Mouse (Mus musculus): ENCODE measurements around the gene Erc2. TPM values are rescaled to one million over a fixed set of nuclear protein-coding genes. Genes with fewer than 3 reads are reported as not detected.

The Erc2 gene
- polyA plus RNA-seq, 1 experiment from 2014 or later: 90.7 TPM

- no peak overlapping the region for H3K4me3 ChIP-seq (replicated peaks; ENCODE audit: low read depth, low read length)
- no peak for ATAC-seq (ENCODE audit: low FRiP score, low TSS enrichment)
- no peaks in the 10 kb centered on the region for H3K36me3 ChIP-seq (ENCODE audit: control insufficient read depth, insufficient read depth, low read length)
- H3K4me1 ChIP-seq (ENCODE audit: control insufficient read depth, insufficient read depth, low read length): no peaks in the 10 kb centered on the region
- H3K9me3 ChIP-seq (ENCODE audit: control insufficient read depth, low read length): no peaks in the 10 kb centered on the region
- H3K4me2 ChIP-seq (ENCODE audit: low read length): no peak overlapping the region
- no peak for DNase-seq
- WGBS: 35% methylated on average over 2 of the region's 2 CpGs
- H3K27ac ChIP-seq (replicated peaks; ENCODE audit: low read depth, low read length): no peak overlapping the region
- no peak overlapping the region for H3K9ac ChIP-seq (replicated peaks; ENCODE audit: low read length)
- H3K27me3 ChIP-seq (ENCODE audit: control insufficient read depth, insufficient read depth, low read length): no peaks in the 10 kb centered on the region
Measured at GRCm38 (mm10) chr14:28231241-28231640, 609.0 kb downstream of the Erc2 start.

GRCm38 (mm10) chr14:28238336-28239048 is 616.3 kb downstream of the Erc2 start:
- no peaks in the 10 kb centered on the region for H3K4me1 ChIP-seq (ENCODE audit: control insufficient read depth, insufficient read depth, low read length)
- no peak overlapping the region for H3K4me3 ChIP-seq (replicated peaks; ENCODE audit: low read depth, low read length)
- no peak overlapping the region for H3K4me2 ChIP-seq (ENCODE audit: low read length)
- H3K9ac ChIP-seq (replicated peaks; ENCODE audit: low read length): no peak overlapping the region
- no peaks in the 10 kb centered on the region for H3K9me3 ChIP-seq (ENCODE audit: control insufficient read depth, low read length)
- H3K27ac ChIP-seq (replicated peaks; ENCODE audit: low read depth, low read length): no peak overlapping the region
- DNase-seq: no peak
- 95% methylated on average over 9 of the region's 9 CpGs for WGBS
- no peaks in the 10 kb centered on the region for H3K36me3 ChIP-seq (ENCODE audit: control insufficient read depth, insufficient read depth, low read length)
- no peaks in the 10 kb centered on the region for H3K27me3 ChIP-seq (ENCODE audit: control insufficient read depth, insufficient read depth, low read length)
- no peak for ATAC-seq (ENCODE audit: low FRiP score, low TSS enrichment)

- no peaks in the 10 kb centered on the region for H3K9me3 ChIP-seq (ENCODE audit: control insufficient read depth, low read length)
- DNase-seq: no peak
- H3K9ac ChIP-seq (replicated peaks; ENCODE audit: low read length): no peak overlapping the region
- H3K4me1 ChIP-seq (ENCODE audit: control insufficient read depth, insufficient read depth, low read length): no peaks in the 10 kb centered on the region
- no peak overlapping the region for H3K4me2 ChIP-seq (ENCODE audit: low read length)
- WGBS: 58% methylated on average over 3 of the region's 3 CpGs
- ATAC-seq (ENCODE audit: low FRiP score, low TSS enrichment): no peak
- H3K4me3 ChIP-seq (replicated peaks; ENCODE audit: low read depth, low read length): no peak overlapping the region
- H3K27ac ChIP-seq (replicated peaks; ENCODE audit: low read depth, low read length): no peak overlapping the region
- H3K36me3 ChIP-seq (ENCODE audit: control insufficient read depth, insufficient read depth, low read length): no peaks in the 10 kb centered on the region
- no peaks in the 10 kb centered on the region for H3K27me3 ChIP-seq (ENCODE audit: control insufficient read depth, insufficient read depth, low read length)
Measured at GRCm38 (mm10) chr14:28240111-28240510, 617.9 kb downstream of the Erc2 start.

GRCm38 (mm10) chr14:28242743-28243142 is 620.5 kb downstream of the Erc2 start:
- Histone ChIP-seq H3K4me2 (ENCODE audit: low read length) (no peak overlapping the region), H3K9me3 (ENCODE audit: control insufficient read depth, low read length) (no peaks in the 10 kb centered on the region), H3K9ac (replicated peaks; ENCODE audit: low read length) (no peak overlapping the region), H3K4me1 (ENCODE audit: control insufficient read depth, insufficient read depth, low read length) (no peaks in the 10 kb centered on the region), H3K27ac (replicated peaks; ENCODE audit: low read depth, low read length) (no peak overlapping the region), H3K36me3 (ENCODE audit: control insufficient read depth, insufficient read depth, low read length) (no peaks in the 10 kb centered on the region), H3K4me3 (replicated peaks; ENCODE audit: low read depth, low read length) (no peak overlapping the region), H3K27me3 (ENCODE audit: control insufficient read depth, insufficient read depth, low read length) (no peaks in the 10 kb centered on the region)
- DNase-seq (no peak), ATAC-seq (ENCODE audit: low FRiP score, low TSS enrichment) (no peak)
- WGBS: 66% methylated on average over 3 of the region's 3 CpGs

GRCm38 (mm10) chr14:28243474-28243873 is 621.2 kb downstream of the Erc2 start:
- H3K4me1 ChIP-seq (ENCODE audit: control insufficient read depth, insufficient read depth, low read length): no peaks in the 10 kb centered on the region
- H3K27me3 ChIP-seq (ENCODE audit: control insufficient read depth, insufficient read depth, low read length): no peaks in the 10 kb centered on the region
- no peak overlapping the region for H3K4me2 ChIP-seq (ENCODE audit: low read length)
- no peaks in the 10 kb centered on the region for H3K36me3 ChIP-seq (ENCODE audit: control insufficient read depth, insufficient read depth, low read length)
- H3K4me3 ChIP-seq (replicated peaks; ENCODE audit: low read depth, low read length): no peak overlapping the region
- 94% methylated on average over 4 of the region's 4 CpGs for WGBS
- ATAC-seq (ENCODE audit: low FRiP score, low TSS enrichment): no peak
- H3K27ac ChIP-seq (replicated peaks; ENCODE audit: low read depth, low read length): no peak overlapping the region
- H3K9ac ChIP-seq (replicated peaks; ENCODE audit: low read length): no peak overlapping the region
- DNase-seq: no peak
- H3K9me3 ChIP-seq (ENCODE audit: control insufficient read depth, low read length): no peaks in the 10 kb centered on the region

- DNase-seq: no peak
- Histone ChIP-seq H3K4me1 (ENCODE audit: control insufficient read depth, insufficient read depth, low read length) (no peaks in the 10 kb centered on the region), H3K4me2 (ENCODE audit: low read length) (no peak overlapping the region), H3K36me3 (ENCODE audit: control insufficient read depth, insufficient read depth, low read length) (no peaks in the 10 kb centered on the region), H3K4me3 (replicated peaks; ENCODE audit: low read depth, low read length) (no peak overlapping the region), H3K9me3 (ENCODE audit: control insufficient read depth, low read length) (no peaks in the 10 kb centered on the region), H3K27me3 (ENCODE audit: control insufficient read depth, insufficient read depth, low read length) (no peaks in the 10 kb centered on the region), H3K27ac (replicated peaks; ENCODE audit: low read depth, low read length) (no peak overlapping the region), H3K9ac (replicated peaks; ENCODE audit: low read length) (no peak overlapping the region)
- ATAC-seq (ENCODE audit: low FRiP score, low TSS enrichment): no peak
- 63% methylated on average over 4 of the region's 4 CpGs for WGBS
Measured at GRCm38 (mm10) chr14:28262706-28263105, 640.5 kb downstream of the Erc2 start.

GRCm38 (mm10) chr14:28267367-28267766 is 645.1 kb downstream of the Erc2 start:
- H3K27ac ChIP-seq (replicated peaks; ENCODE audit: low read depth, low read length): no peak overlapping the region
- H3K4me1 ChIP-seq (ENCODE audit: control insufficient read depth, insufficient read depth, low read length): no peaks in the 10 kb centered on the region
- H3K9me3 ChIP-seq (ENCODE audit: control insufficient read depth, low read length): no peaks in the 10 kb centered on the region
- WGBS: 77% methylated on average over 2 of the region's 2 CpGs
- H3K9ac ChIP-seq (replicated peaks; ENCODE audit: low read length): no peak overlapping the region
- no peaks in the 10 kb centered on the region for H3K36me3 ChIP-seq (ENCODE audit: control insufficient read depth, insufficient read depth, low read length)
- H3K4me2 ChIP-seq (ENCODE audit: low read length): no peak overlapping the region
- no peak for DNase-seq
- no peaks in the 10 kb centered on the region for H3K27me3 ChIP-seq (ENCODE audit: control insufficient read depth, insufficient read depth, low read length)
- H3K4me3 ChIP-seq (replicated peaks; ENCODE audit: low read depth, low read length): no peak overlapping the region
- no peak for ATAC-seq (ENCODE audit: low FRiP score, low TSS enrichment)

- Histone ChIP-seq H3K36me3 (ENCODE audit: control insufficient read depth, insufficient read depth, low read length) (no peaks in the 10 kb centered on the region), H3K27me3 (ENCODE audit: control insufficient read depth, insufficient read depth, low read length) (no peaks in the 10 kb centered on the region), H3K9me3 (ENCODE audit: control insufficient read depth, low read length) (no peaks in the 10 kb centered on the region), H3K4me1 (ENCODE audit: control insufficient read depth, insufficient read depth, low read length) (no peaks in the 10 kb centered on the region), H3K4me3 (replicated peaks; ENCODE audit: low read depth, low read length) (no peak overlapping the region), H3K4me2 (ENCODE audit: low read length) (no peak overlapping the region), H3K27ac (replicated peaks; ENCODE audit: low read depth, low read length) (peak overlapping the region; percentile 57; the same call in 1 of the 2 replicates), H3K9ac (replicated peaks; ENCODE audit: low read length) (no peak overlapping the region)
- 61% methylated on average over 8 of the region's 8 CpGs for WGBS
- ATAC-seq (ENCODE audit: low FRiP score, low TSS enrichment) (no peak), DNase-seq (peak; percentile 67)
Measured at GRCm38 (mm10) chr14:28271846-28272245, 649.6 kb downstream of the Erc2 start.

- Histone ChIP-seq H3K36me3 (ENCODE audit: control insufficient read depth, insufficient read depth, low read length) (no peaks in the 10 kb centered on the region), H3K9me3 (ENCODE audit: control insufficient read depth, low read length) (no peaks in the 10 kb centered on the region), H3K4me3 (replicated peaks; ENCODE audit: low read depth, low read length) (no peak overlapping the region), H3K9ac (replicated peaks; ENCODE audit: low read length) (no peak overlapping the region), H3K27me3 (ENCODE audit: control insufficient read depth, insufficient read depth, low read length) (no peaks in the 10 kb centered on the region), H3K4me1 (ENCODE audit: control insufficient read depth, insufficient read depth, low read length) (no peaks in the 10 kb centered on the region), H3K27ac (replicated peaks; ENCODE audit: low read depth, low read length) (no peak overlapping the region), H3K4me2 (ENCODE audit: low read length) (no peak overlapping the region)
- no peak for ATAC-seq (ENCODE audit: low FRiP score, low TSS enrichment)
- 84% methylated on average over 1 of the region's 1 CpGs for WGBS
- no peak for DNase-seq
Measured at GRCm38 (mm10) chr14:28273669-28274068, 651.4 kb downstream of the Erc2 start.

All from midbrain, embryonic 14.5 days (tissue).